Mouse (Mus musculus): ENCODE results near the gene Nbea.

DNA sequence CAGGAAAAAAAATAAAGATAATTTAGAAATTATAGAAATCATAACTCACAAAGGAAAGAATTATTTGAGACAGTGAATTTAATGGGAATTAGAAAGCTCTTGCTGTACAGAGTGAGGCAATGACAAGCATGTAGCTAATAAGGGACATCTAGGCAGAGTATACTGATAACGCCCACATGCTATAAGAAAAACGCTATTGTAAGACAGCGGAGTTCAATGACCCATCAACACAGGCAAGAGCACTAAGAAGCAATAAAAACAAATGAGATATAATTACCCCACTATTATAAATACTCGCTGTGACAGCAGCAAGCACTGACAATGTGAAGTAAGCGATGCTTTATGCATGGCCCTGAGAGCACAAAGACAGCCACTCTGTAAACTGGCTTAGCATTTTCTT lies 233.5 kb downstream of the Nbea start:
- no peak for TF ChIP-seq POLR2A (IDR thresholded peaks at IDR 0.05; ENCODE audit: insufficient read length, low read depth)
- TF ChIP-seq MYOD1 (IDR thresholded peaks at IDR 0.05; ENCODE audit: control insufficient read depth in 1 of 3, insufficient read length in 2 of 3, low read depth in 2 of 3), result no peak
- TF ChIP-seq TCF12 (IDR thresholded peaks at IDR 0.05; ENCODE audit: insufficient read depth, poor library complexity, severe bottlenecking), result no peak
- no peak for TF ChIP-seq USF1 (IDR thresholded peaks at IDR 0.05; ENCODE audit: low read depth)
- TF ChIP-seq POLR2AphosphoS2 (IDR thresholded peaks at IDR 0.05; ENCODE audit: insufficient read length, low read depth), result no peak
- TF ChIP-seq E2F4 (IDR thresholded peaks at IDR 0.05; ENCODE audit: insufficient read depth), result no peak
- no peak for TF ChIP-seq MYOG (IDR thresholded peaks at IDR 0.05; ENCODE audit: control insufficient read depth in 1 of 3, insufficient read depth in 1 of 3, insufficient read length in 2 of 3, low read depth in 2 of 3)
- TF ChIP-seq REST (IDR thresholded peaks at IDR 0.05; ENCODE audit: insufficient read depth, insufficient read length), result no peak
- TF ChIP-seq TCF3 (IDR thresholded peaks at IDR 0.05; ENCODE audit: insufficient read length, low read depth), result no peak
- TF ChIP-seq MAX (IDR thresholded peaks at IDR 0.05; ENCODE audit: low read depth), result no peak

Data from myocyte (in vitro differentiated cells).